Mouse (Mus musculus) intestine, embryonic 14.5 days (tissue): ENCODE results near the gene Atg9b. TPM values are rescaled to one million over a fixed set of nuclear protein-coding genes. Genes with fewer than 3 reads are reported as not detected.
"Not testable (repeated sequence)": the region's sequence is repeated elsewhere in the genome, so short reads cannot be mapped to it uniquely, and the experiment has no call there.

ENCODE experiments used
- ATAC-seq: fragments of 200-750 bp; cut with Nextera tagmentation; replicated peaks from 2 replicates; pipeline ENCODE4 v1.8.0; 2017; ENCODE audit warnings: low read depth, moderate number of reproducible peaks, moderate TSS enrichment, moderate library complexity; ENCODE audit not compliant: low FRiP score, low TSS enrichment
- DNase-seq: peaks from one replicate; pipeline ENCODE4 v3.0.0-alpha.2; 2018; ENCODE audit warnings: low spot score
- H3K27ac ChIP-seq: fragments of 300-500 bp; sonication (generic); 2 replicates; pipeline ENCODE4 v1.5.1; 2014; ENCODE audit warnings: low read depth, mild to moderate bottlenecking, control low read depth
- H3K27me3 ChIP-seq: fragments of 300-500 bp; sonication (generic); replicated peaks from 2 replicates; pipeline ENCODE4 v1.6.1; 2014; ENCODE audit warnings: low read length, control low read depth; ENCODE audit not compliant: control insufficient read depth, insufficient read depth
- H3K36me3 ChIP-seq: fragments of 300-500 bp; sonication (generic); 2 replicates; pipeline ENCODE4 v1.6.1; 2014; ENCODE audit warnings: low read length, control low read depth; ENCODE audit not compliant: control insufficient read depth, insufficient read depth
- H3K4me1 ChIP-seq: fragments of 300-500 bp; sonication (generic); replicated peaks from 2 replicates; pipeline ENCODE4 v1.6.1; 2014; ENCODE audit warnings: low read length, control low read depth, mixed read lengths; ENCODE audit not compliant: control insufficient read depth, insufficient read depth
- H3K4me2 ChIP-seq: fragments of 300-500 bp; sonication (generic); 2 replicates; pipeline ENCODE4 v1.6.1; 2014; ENCODE audit warnings: low read length
- H3K4me3 ChIP-seq: fragments of 300-500 bp; sonication (generic); 2 replicates; pipeline ENCODE4 v1.5.1; 2014; ENCODE audit warnings: low read depth, low read length, control low read depth, mixed read lengths
- H3K9ac ChIP-seq: fragments of 300-500 bp; sonication (generic); 2 replicates; pipeline ENCODE4 v1.6.1; 2014; ENCODE audit warnings: mild to moderate bottlenecking, low read length
- H3K9me3 ChIP-seq: fragments of 300-500 bp; sonication (generic); 2 replicates; pipeline ENCODE4 v1.6.1; 2016; ENCODE audit warnings: low read length, control low read depth; ENCODE audit not compliant: control insufficient read depth
- WGBS: fragments of 180-500 bp; shearing (Covaris S2); extraction: QIAGEN DNeasy Blood & Tissue Kit; methylation state at CpG from one replicate; pipeline ENCODE4 v1.1.7; 2014; 5-methylcytosine and 5-hydroxymethylcytosine counted together
- polyA plus RNA-seq: library from polyadenylated mRNA; unstranded; fragments of >200 nt; fragmentation: Nextera tagmentation; extraction: Ambion mirVana; gene quantifications from 2 replicates; pipeline ENCODE4 v1.2.1, GENCODE M21; 2014

The Atg9b gene
- polyA plus RNA-seq, 1 experiment from 2014 or later = 0.66 TPM

DNA sequence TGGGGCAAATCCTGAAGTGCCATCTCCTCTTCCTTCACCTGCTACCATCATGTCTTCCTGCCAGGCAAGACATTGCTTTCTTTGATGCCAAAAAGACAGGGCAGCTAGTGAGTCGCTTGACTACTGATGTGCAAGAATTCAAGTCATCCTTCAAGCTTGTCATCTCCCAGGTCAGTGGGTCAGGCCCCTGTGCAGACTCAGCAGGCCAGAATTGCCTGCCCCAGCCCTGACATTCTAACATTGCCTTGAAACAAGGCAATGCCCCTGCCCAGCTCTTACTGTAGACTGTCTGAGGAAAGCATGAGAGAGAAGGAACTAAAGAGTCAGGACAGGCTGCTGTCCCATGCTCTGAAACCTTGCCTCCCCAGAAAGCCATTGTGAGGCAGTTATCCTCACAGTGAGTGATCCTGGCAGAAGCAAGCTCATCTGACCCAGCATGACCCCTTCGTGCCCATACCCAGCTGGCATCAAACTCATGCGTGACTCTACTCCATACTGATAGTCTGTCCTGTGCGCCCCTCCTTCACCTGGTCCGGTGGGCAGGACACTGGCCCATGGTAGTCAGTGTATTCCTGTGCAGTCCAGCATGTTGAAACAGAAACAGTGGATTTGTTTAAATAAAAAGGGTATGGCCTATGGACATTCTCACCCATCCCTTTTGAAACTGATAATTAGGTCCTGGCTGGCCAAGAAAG is 9.1 kb upstream of the Atg9b start:
- Histone ChIP-seq H3K4me2 (no peak overlapping the region), H3K36me3 (peaks cover 35% of the 10 kb centered on the region), H3K27ac (no peak overlapping the region), H3K27me3 (no peaks in the 10 kb centered on the region), H3K9ac (no peak overlapping the region), H3K9me3 (no peaks in the 10 kb centered on the region), H3K4me1 (no peaks in the 10 kb centered on the region), H3K4me3 (no peak overlapping the region)
- 87% methylated on average over 5 of the region's 5 CpGs for WGBS
- ATAC-seq = no peak
- DNase-seq = no peak

DNA sequence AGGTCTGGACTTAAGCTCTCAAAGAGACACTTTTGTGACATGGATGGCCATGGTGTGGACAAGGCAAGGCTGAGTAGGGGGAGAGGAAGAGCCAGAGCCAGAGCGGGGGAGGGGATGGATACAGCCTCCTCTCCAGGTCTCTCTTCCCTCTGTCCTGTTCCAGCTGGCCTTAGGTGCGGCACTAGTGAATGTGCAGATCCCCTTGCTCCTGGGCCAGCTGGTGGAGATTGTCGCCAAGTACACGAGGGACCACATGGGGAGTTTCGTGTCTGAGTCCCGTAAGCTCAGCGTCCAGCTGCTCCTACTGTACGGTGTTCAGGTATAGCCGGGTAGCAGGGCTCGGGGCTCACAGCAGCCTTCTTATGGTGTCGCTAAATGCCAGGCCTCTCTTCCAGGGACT is 8.4 kb upstream of the Atg9b start:
- Histone ChIP-seq H3K4me2 (no peak overlapping the region), H3K27me3 (no peaks in the 10 kb centered on the region), H3K9me3 (no peaks in the 10 kb centered on the region), H3K36me3 (peaks cover 30% of the 10 kb centered on the region; the same call in 1 of the 2 replicates), H3K4me3 (no peak overlapping the region), H3K4me1 (no peaks in the 10 kb centered on the region), H3K9ac (no peak overlapping the region), H3K27ac (no peak overlapping the region)
- ATAC-seq (no peak), DNase-seq (no peak)
- 86% methylated on average over 11 of the region's 11 CpGs for WGBS

GRCm38 (mm10) chr5:24399686-24400085 is 7.7 kb upstream of the Atg9b start:
- H3K27ac ChIP-seq = no peak overlapping the region
- no peaks in the 10 kb centered on the region for H3K27me3 ChIP-seq
- H3K4me1 ChIP-seq = 0 out of 2 replicates have a peak, but pooled peaks cover 4% of the 10 kb centered on the region
- no peak overlapping the region for H3K4me3 ChIP-seq
- WGBS = 88% methylated on average over 10 of the region's 10 CpGs
- H3K9me3 ChIP-seq = no peaks in the 10 kb centered on the region
- no peak overlapping the region for H3K4me2 ChIP-seq
- H3K36me3 ChIP-seq = peaks cover 30% of the 10 kb centered on the region; the same call in 1 of the 2 replicates
- no peak overlapping the region for H3K9ac ChIP-seq
- no peak; the same call in 1 of the 2 replicates for ATAC-seq
- DNase-seq = no peak

- H3K4me3 ChIP-seq, H3K36me3 ChIP-seq, H3K27ac ChIP-seq, H3K9me3 ChIP-seq, H3K27me3 ChIP-seq, ATAC-seq, H3K4me2 ChIP-seq, DNase-seq, H3K9ac ChIP-seq, H3K4me1 ChIP-seq: not testable (repeated sequence)
- WGBS = 89% methylated on average over 6 of the region's 6 CpGs
Measured at GRCm38 (mm10) chr5:24396254-24396653, 4.3 kb upstream of the Atg9b start.

DNA sequence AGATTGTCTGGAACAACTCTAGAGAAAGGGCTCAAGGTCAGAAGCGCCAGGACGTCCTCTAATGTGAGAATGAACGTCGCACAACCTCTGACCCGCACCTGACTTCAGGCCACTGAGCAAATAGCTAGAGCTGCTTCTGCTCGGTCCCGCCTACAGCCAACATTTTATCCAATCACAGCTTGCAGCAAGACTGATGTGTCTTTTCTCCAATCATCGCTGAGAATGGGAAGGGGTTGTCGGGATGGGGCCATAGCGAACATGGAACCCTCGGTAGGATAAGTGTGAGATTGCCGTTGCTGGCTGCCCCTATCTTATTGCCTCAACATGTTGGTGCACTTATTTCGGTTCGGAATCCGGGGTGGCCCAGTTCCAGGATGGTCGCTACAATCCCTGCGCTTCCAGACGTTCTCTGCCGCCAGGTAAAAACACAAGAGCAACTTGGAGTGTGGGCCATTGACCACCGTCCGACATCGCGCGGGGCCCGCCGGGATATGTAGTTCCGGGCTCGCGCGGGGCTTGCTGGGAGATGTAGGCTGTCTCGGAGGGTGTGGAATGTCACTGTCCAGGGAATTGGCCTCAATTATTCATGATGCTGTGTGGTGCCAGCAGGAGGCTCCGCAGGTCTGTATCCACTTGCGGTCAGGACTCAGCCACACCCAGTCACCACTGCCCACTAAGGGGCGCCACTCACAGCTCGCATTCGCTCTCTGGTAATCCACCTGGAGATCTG is 2.4 kb upstream of the Atg9b start:
- WGBS = 2% methylated on average over 36 of the region's 36 CpGs
- Histone ChIP-seq H3K36me3 (no peaks in the 10 kb centered on the region), H3K9ac (peak overlapping the region; percentile 51), H3K4me2 (peak overlapping the region; percentile 56), H3K4me1 (peaks cover 8% of the 10 kb centered on the region), H3K27me3 (0 out of 2 replicates have a peak, but pooled peaks cover 2% of the 10 kb centered on the region), H3K9me3 (no peaks in the 10 kb centered on the region), H3K4me3 (peak overlapping the region; percentile 61), H3K27ac (peak overlapping the region; percentile 72)
- DNase-seq (peak; percentile 98), ATAC-seq (peak; percentile 95)

GRCm38 (mm10) chr5:24393392-24393997 is 1.6 kb upstream of the Atg9b start, which contains the start of gene Abcb8:
Gene Abcb8, plus strand, starts transcription at chr5:24393663.
- Histone ChIP-seq H3K4me1 (peaks cover 9% of the 10 kb centered on the region), H3K27me3 (0 out of 2 replicates have a peak, but pooled peaks cover 2% of the 10 kb centered on the region), H3K9ac (peak within 1 kb of the TSS; percentile 51), H3K4me2 (peak within 1 kb of the TSS; percentile 56), H3K36me3 (no peaks in the 10 kb centered on the region), H3K9me3 (no peaks in the 10 kb centered on the region), H3K27ac (peak within 1 kb of the TSS; percentile 72), H3K4me3 (peak within 1 kb of the TSS; percentile 61)
- 24% methylated on average over 7 of the region's 7 CpGs for WGBS
- no peak for ATAC-seq
- peak; percentile 84 for DNase-seq

DNA sequence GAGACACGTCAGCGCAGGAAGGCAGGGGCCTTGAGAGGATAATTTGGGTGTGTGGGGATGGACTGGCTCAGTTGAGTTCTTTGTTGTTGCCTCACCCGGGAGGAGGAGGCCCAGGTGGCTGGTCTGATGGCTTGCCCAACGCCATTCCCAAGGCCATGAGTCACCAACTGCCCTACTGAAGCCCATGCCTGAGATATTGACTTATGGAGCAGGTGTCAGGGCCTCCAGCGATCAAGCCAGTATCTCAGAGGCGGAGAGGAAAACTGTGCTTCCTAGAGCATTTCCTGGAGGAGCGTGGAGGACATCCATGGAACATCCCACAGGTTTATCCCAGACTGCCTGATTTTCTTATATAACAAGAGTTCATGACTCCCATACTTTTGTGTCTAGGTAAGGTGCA is 781 bp upstream of the Atg9b start:
- Histone ChIP-seq H3K4me1 (peaks cover 17% of the 10 kb centered on the region), H3K27me3 (0 out of 2 replicates have a peak, but pooled peaks cover 2% of the 10 kb centered on the region), H3K4me2 (no peak overlapping the region), H3K4me3 (no peak overlapping the region), H3K9me3 (no peaks in the 10 kb centered on the region), H3K27ac (no peak overlapping the region), H3K36me3 (no peaks in the 10 kb centered on the region), H3K9ac (no peak overlapping the region)
- WGBS = 75% methylated on average over 7 of the region's 7 CpGs
- ATAC-seq = no peak
- DNase-seq = no peak

DNA sequence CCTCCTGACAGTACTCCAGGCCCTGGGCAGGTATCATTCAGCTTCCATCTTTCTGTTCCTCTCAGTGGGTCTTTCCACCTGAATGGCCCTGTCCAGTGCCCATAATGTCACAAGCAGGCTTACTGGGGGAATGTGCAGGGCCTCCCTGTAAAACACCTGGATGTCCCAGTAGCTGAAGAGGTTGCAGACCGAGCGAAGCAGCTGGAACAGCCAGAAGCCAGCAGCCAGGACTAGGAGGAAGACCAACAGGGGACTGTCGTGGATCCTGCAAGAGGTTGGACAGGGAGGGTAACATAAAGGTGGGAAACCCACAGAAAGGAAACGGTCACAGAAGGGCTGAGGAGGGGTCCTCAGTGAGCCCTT is 2.3 kb downstream of the Atg9b start:
- Histone ChIP-seq H3K4me1 (peaks cover 19% of the 10 kb centered on the region), H3K9me3 (no peaks in the 10 kb centered on the region), H3K36me3 (no peaks in the 10 kb centered on the region), H3K4me3 (no peak overlapping the region), H3K27ac (no peak overlapping the region), H3K27me3 (peaks cover 19% of the 10 kb centered on the region; the same call in 1 of the 2 replicates), H3K4me2 (no peak overlapping the region), H3K9ac (no peak overlapping the region)
- WGBS = 73% methylated on average over 4 of the region's 4 CpGs
- ATAC-seq = no peak
- DNase-seq = no peak
